Comparison of ENCODE assay signal across 8 mouse cellular contexts in genomic region chr3:103280875-103281274, GRCm38 (mm10). TPM values are rescaled to one million over a fixed set of nuclear protein-coding genes. Genes with fewer than 3 reads are reported as not detected.
DNase-seq lines count a peak whose midpoint lies in the region; ATAC-seq and TF ChIP-seq lines count a peak whose summit lies in the region.

No protein-coding gene starts in this region.

- no peak for TF ChIP-seq POLR2A in myocyte (IDR thresholded peaks at IDR 0.05; ENCODE audit: insufficient read length, low read depth)

- H3K4me3 ChIP-seq in lung, postnatal 0 days (ENCODE audit: low read depth, low read length) = peak overlapping the region; percentile 98
- peak overlapping the region; percentile 99 for H3K4me3 ChIP-seq in embryonic facial prominence, embryonic 15.5 days (replicated peaks)
- peak overlapping the region; percentile 87 for H3K4me3 ChIP-seq in kidney, embryonic 16.5 days (ENCODE audit: low read length)
- H3K4me3 ChIP-seq in myocyte = peak overlapping the region; percentile 71

- H3K4me2 ChIP-seq in lung, postnatal 0 days (replicated peaks; ENCODE audit: low read depth, low read length) = peak overlapping the region; percentile 89
- H3K4me2 ChIP-seq in embryonic facial prominence, embryonic 15.5 days (replicated peaks) = peak overlapping the region; percentile 64
- peak overlapping the region; percentile 80 for H3K4me2 ChIP-seq in kidney, embryonic 16.5 days (replicated peaks; ENCODE audit: low read depth, low read length)
- H3K4me2 ChIP-seq in myocyte (ENCODE audit: low read depth) = peak overlapping the region; percentile 79

- H3K27ac ChIP-seq in lung, postnatal 0 days (ENCODE audit: low read length) = peak overlapping the region; percentile 95
- H3K27ac ChIP-seq in embryonic facial prominence, embryonic 15.5 days (replicated peaks) = peak overlapping the region; percentile 95; the same call in 1 of the 2 replicates
- peak overlapping the region; percentile 98 for H3K27ac ChIP-seq in kidney, embryonic 16.5 days (ENCODE audit: low read length)

- no peak for ATAC-seq in lung, postnatal 0 days
- no peak for ATAC-seq in embryonic facial prominence, embryonic 15.5 days (ENCODE audit: insufficient number of reproducible peaks, low FRiP score, low TSS enrichment, low read depth)
- ATAC-seq in kidney, embryonic 16.5 days (ENCODE audit: low FRiP score, low TSS enrichment) = no peak
- ATAC-seq in monocyte, adult 5-6 weeks (replicated peaks; ENCODE audit: insufficient number of reproducible peaks, low FRiP score, low TSS enrichment, poor library complexity, severe bottlenecking) = no peak

- no peaks in the 10 kb centered on the region for H3K27me3 ChIP-seq in lung, postnatal 0 days (replicated peaks; ENCODE audit: insufficient read depth, low read length)
- no peaks in the 10 kb centered on the region for H3K27me3 ChIP-seq in embryonic facial prominence, embryonic 15.5 days
- H3K27me3 ChIP-seq in kidney, embryonic 16.5 days (ENCODE audit: insufficient read depth, low read length) = no peaks in the 10 kb centered on the region
- H3K27me3 ChIP-seq in myocyte (ENCODE audit: control insufficient read depth, insufficient read depth, insufficient read length) = no peaks in the 10 kb centered on the region

- 0 out of 2 replicates have a peak, but pooled peaks have one; percentile 1 for TF ChIP-seq CTCF in lung, postnatal 0 days (IDR thresholded peaks at IDR 0.05)

- H3K4me1 ChIP-seq in lung, postnatal 0 days (ENCODE audit: insufficient read depth, low read depth, low read length) = peaks cover 5% of the 10 kb centered on the region; the same call in 1 of the 2 replicates
- H3K4me1 ChIP-seq in embryonic facial prominence, embryonic 15.5 days = peaks cover 13% of the 10 kb centered on the region
- H3K4me1 ChIP-seq in kidney, embryonic 16.5 days (ENCODE audit: insufficient read depth, low read length) = peaks cover 9% of the 10 kb centered on the region

- H3ac ChIP-seq in myocyte (ENCODE audit: control insufficient read depth, insufficient read length) = peak overlapping the region; percentile 78

- WGBS in lung, postnatal 0 days = 20% methylated on average over 5 of the region's 5 CpGs
- WGBS in embryonic facial prominence, embryonic 15.5 days = 37% methylated on average over 5 of the region's 5 CpGs
- 27% methylated on average over 5 of the region's 5 CpGs for WGBS in kidney, embryonic 16.5 days

- H3K9me3 ChIP-seq in lung, postnatal 0 days (ENCODE audit: low read length) = no peaks in the 10 kb centered on the region
- H3K9me3 ChIP-seq in embryonic facial prominence, embryonic 15.5 days (replicated peaks) = no peaks in the 10 kb centered on the region
- H3K9me3 ChIP-seq in kidney, embryonic 16.5 days (ENCODE audit: low read length) = no peaks in the 10 kb centered on the region

- no peak for TF ChIP-seq EP300 in lung, postnatal 0 days (IDR thresholded peaks at IDR 0.05)

- H3K36me3 ChIP-seq in lung, postnatal 0 days (ENCODE audit: insufficient read depth, low read length) = no peaks in the 10 kb centered on the region
- 0 out of 2 replicates have a peak, but pooled peaks cover 3% of the 10 kb centered on the region for H3K36me3 ChIP-seq in embryonic facial prominence, embryonic 15.5 days
- 0 out of 2 replicates have a peak, but pooled peaks cover 7% of the 10 kb centered on the region for H3K36me3 ChIP-seq in kidney, embryonic 16.5 days (ENCODE audit: insufficient read depth, low read length)
- no peaks in the 10 kb centered on the region for H3K36me3 ChIP-seq in myocyte (ENCODE audit: control insufficient read depth, insufficient read depth)

- peaks cover 57% of the 10 kb centered on the region for H3K79me2 ChIP-seq in myocyte (ENCODE audit: control insufficient read depth, insufficient read depth)

- DNase-seq in lung, postnatal 0 days (ENCODE audit: low spot score) = no peak
- DNase-seq in lung, postnatal 10 days = no peak
- no peak for DNase-seq in adrenal gland, postnatal 14 days
- no peak for DNase-seq in adrenal gland, adult (ENCODE audit: inconsistent age in 2 of 2, low spot score in 1 of 2)

- peak overlapping the region; percentile 82 for H3K9ac ChIP-seq in lung, postnatal 0 days (replicated peaks; ENCODE audit: low read depth)
- peak overlapping the region; percentile 98 for H3K9ac ChIP-seq in embryonic facial prominence, embryonic 15.5 days
- peak overlapping the region; percentile 99 for H3K9ac ChIP-seq in kidney, embryonic 16.5 days (replicated peaks; ENCODE audit: low read length)

TF ChIP-seq in myocyte, 11 proteins besides CTCF, POLR2A, EP300 and RAD21:
- TF ChIP-seq CEBPB (IDR thresholded peaks at IDR 0.05; ENCODE audit: insufficient read depth, poor library complexity, severe bottlenecking) = no peak
TF ChIP-seq in myocyte: peak in this region for 0.

RNA-seq across cellular contexts. Expression of gene Trim33, which starts 1.8 kb away (rescaled TPM):
- 8.8 and 10.6 TPM in 2 replicates for polyA plus RNA-seq in lung, postnatal 0 days (2015; fragmentation: Nextera tagmentation; extraction: Ambion mirVana)
- polyA plus RNA-seq in embryonic facial prominence, embryonic 15.5 days (2015; fragmentation: Nextera tagmentation; extraction: Ambion mirVana) = 17.7 and 21.6 TPM in 2 replicates
- polyA plus RNA-seq in kidney, embryonic 16.5 days (2015; fragmentation: Nextera tagmentation; extraction: Ambion mirVana) = 17.5 and 25.1 TPM in 2 replicates
- polyA plus RNA-seq in myocyte (2012; fragmentation: generic; extraction: Trizol) = 5.6 TPM
- 32.6 and 33.5 TPM in 2 replicates for total RNA-seq in adrenal gland, postnatal 14 days (2021)
- 64.4 to 86.5 TPM (median 75.6 TPM) in 3 replicates for total RNA-seq in monocyte, adult 5-6 weeks (2017)
